Mouse (Mus musculus): ENCODE data around the gene Galnt10. TPM values are rescaled to one million over a fixed set of nuclear protein-coding genes. Genes with fewer than 3 reads are reported as not detected.

Gene Galnt10
- polyA plus RNA-seq, 1 experiment from 2014 or later = 19.7 TPM

DNA sequence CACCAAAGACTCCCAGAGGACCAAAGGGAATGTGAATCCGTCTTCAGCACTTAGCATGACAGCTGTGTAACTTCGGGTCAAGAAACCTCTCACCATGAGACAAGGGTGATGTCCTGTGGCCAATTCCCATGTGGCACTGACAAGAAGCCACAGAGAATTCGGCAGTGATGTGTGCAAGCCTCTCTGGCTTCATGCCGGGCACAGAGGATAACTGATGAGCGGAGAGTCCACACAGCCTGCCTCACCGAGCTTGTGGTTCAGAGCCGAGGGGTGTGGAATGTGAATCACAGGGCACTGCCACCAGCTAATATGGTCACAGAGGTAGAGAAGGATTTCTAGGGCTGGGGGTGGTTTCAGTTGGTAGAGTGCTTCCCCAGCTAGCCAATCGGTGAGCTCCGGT is 113.4 kb downstream of the Galnt10 start:
- ATAC-seq (ENCODE audit: low read depth) (no peak), DNase-seq (ENCODE audit: low spot score) (no peak)
- 63% methylated on average over 9 of the region's 9 CpGs for WGBS

DNA sequence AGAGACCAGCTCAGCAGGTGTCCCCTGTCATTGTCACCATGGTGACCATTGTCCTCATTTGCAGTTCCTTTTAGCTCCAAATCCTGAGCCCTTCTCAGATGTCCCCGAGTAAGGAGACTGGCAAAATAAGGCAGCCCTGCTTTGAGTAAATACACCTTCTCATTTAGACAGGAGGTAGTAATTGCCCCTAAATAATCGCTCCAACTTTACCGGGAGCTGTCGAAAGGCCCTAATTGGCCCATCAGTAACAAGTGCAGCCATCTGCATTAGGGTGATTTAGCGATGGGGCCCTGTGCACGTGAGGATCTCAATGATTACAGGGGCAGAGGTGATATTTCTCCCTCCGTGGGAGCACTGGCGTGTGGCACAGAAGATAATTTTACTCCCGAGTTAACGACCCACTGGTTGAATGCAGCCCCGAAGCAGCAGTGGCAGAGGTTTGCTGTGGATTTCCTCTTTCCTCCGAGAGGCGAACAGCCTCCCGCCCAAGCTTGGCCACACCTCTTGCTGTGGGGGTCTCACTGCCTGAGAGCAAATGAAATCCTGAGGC is 115.3 kb downstream of the Galnt10 start:
- peak; percentile 77 for DNase-seq (ENCODE audit: low spot score)
- ATAC-seq (ENCODE audit: low read depth) = peak; percentile 88

More for the DNA sequence above, 113.4 kb downstream of the Galnt10 start:
- Histone ChIP-seq H3K4me2 (ENCODE audit: low read depth, low read length) (no peak overlapping the region), H3K9me3 (ENCODE audit: control insufficient read depth, low read length) (no peaks in the 10 kb centered on the region), H3K4me3 (ENCODE audit: low read depth, low read length) (no peak overlapping the region), H3K27me3 (replicated peaks; ENCODE audit: control insufficient read depth, insufficient read depth, low read length) (no peaks in the 10 kb centered on the region), H3K9ac (ENCODE audit: low read depth, low read length) (no peak overlapping the region), H3K36me3 (ENCODE audit: control insufficient read depth, insufficient read depth, low read length) (peaks cover 6% of the 10 kb centered on the region; the same call in 1 of the 2 replicates), H3K27ac (replicated peaks; ENCODE audit: low read depth, low read length) (no peak overlapping the region), H3K4me1 (ENCODE audit: control insufficient read depth, insufficient read depth, low read length) (no peaks in the 10 kb centered on the region)

GRCm38 (mm10) chr11:57761347-57761746 is 116.1 kb downstream of the Galnt10 start:
- no peaks in the 10 kb centered on the region for H3K9me3 ChIP-seq (ENCODE audit: control insufficient read depth, low read length)
- DNase-seq (ENCODE audit: low spot score) (no peak), ATAC-seq (ENCODE audit: low read depth) (no peak)
- WGBS = 95% methylated on average over 4 of the region's 4 CpGs
- no peaks in the 10 kb centered on the region for H3K27me3 ChIP-seq (replicated peaks; ENCODE audit: control insufficient read depth, insufficient read depth, low read length)
- no peak overlapping the region for H3K27ac ChIP-seq (replicated peaks; ENCODE audit: low read depth, low read length)
- no peak overlapping the region for H3K4me3 ChIP-seq (ENCODE audit: low read depth, low read length)
- H3K4me2 ChIP-seq (ENCODE audit: low read depth, low read length) = no peak overlapping the region
- peaks cover 2% of the 10 kb centered on the region for H3K4me1 ChIP-seq (ENCODE audit: control insufficient read depth, insufficient read depth, low read length)
- no peak overlapping the region for H3K9ac ChIP-seq (ENCODE audit: low read depth, low read length)
- peaks cover 14% of the 10 kb centered on the region; the same call in 1 of the 2 replicates for H3K36me3 ChIP-seq (ENCODE audit: control insufficient read depth, insufficient read depth, low read length)

More for the DNA sequence above, 115.3 kb downstream of the Galnt10 start:
- no peak overlapping the region for H3K9ac ChIP-seq (ENCODE audit: low read depth, low read length)
- no peaks in the 10 kb centered on the region for H3K9me3 ChIP-seq (ENCODE audit: control insufficient read depth, low read length)
- H3K27me3 ChIP-seq (replicated peaks; ENCODE audit: control insufficient read depth, insufficient read depth, low read length) = no peaks in the 10 kb centered on the region
- H3K4me1 ChIP-seq (ENCODE audit: control insufficient read depth, insufficient read depth, low read length) = no peaks in the 10 kb centered on the region
- peaks cover 8% of the 10 kb centered on the region; the same call in 1 of the 2 replicates for H3K36me3 ChIP-seq (ENCODE audit: control insufficient read depth, insufficient read depth, low read length)
- no peak overlapping the region for H3K27ac ChIP-seq (replicated peaks; ENCODE audit: low read depth, low read length)
- H3K4me3 ChIP-seq (ENCODE audit: low read depth, low read length) = no peak overlapping the region
- no peak overlapping the region for H3K4me2 ChIP-seq (ENCODE audit: low read depth, low read length)
- 31% methylated on average over 14 of the region's 14 CpGs for WGBS

DNA sequence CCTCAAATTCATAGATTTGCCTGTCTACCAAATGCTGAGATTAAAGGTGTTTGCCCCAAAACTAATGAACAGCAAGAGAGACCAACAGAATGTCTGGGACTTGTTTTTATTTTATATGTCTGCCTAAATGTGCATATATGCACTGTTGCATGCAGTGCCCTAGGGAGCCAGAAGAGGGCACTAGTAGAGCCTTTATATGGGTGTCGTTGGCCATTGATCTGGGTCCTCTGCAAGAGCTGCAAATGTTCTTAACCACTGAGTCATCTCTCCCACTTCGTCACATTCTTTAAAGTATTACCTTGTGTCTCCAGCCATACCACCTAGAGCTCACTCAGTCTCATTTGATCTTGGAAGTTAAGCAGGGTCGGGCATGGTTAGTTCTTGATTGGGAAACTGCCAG is 118.9 kb downstream of the Galnt10 start:
- no peak overlapping the region for H3K4me3 ChIP-seq (ENCODE audit: low read depth, low read length)
- no peaks in the 10 kb centered on the region for H3K9me3 ChIP-seq (ENCODE audit: control insufficient read depth, low read length)
- no peak overlapping the region for H3K9ac ChIP-seq (ENCODE audit: low read depth, low read length)
- no peak for DNase-seq (ENCODE audit: low spot score)
- no peak overlapping the region for H3K4me2 ChIP-seq (ENCODE audit: low read depth, low read length)
- no peak for ATAC-seq (ENCODE audit: low read depth)
- H3K27ac ChIP-seq (replicated peaks; ENCODE audit: low read depth, low read length) = no peak overlapping the region
- H3K4me1 ChIP-seq (ENCODE audit: control insufficient read depth, insufficient read depth, low read length) = peaks cover 4% of the 10 kb centered on the region
- H3K36me3 ChIP-seq (ENCODE audit: control insufficient read depth, insufficient read depth, low read length) = peaks cover 14% of the 10 kb centered on the region; the same call in 1 of the 2 replicates
- WGBS = 89% methylated on average over 3 of the region's 3 CpGs
- no peaks in the 10 kb centered on the region for H3K27me3 ChIP-seq (replicated peaks; ENCODE audit: control insufficient read depth, insufficient read depth, low read length)

- Histone ChIP-seq H3K36me3 (ENCODE audit: control insufficient read depth, insufficient read depth, low read length) (peaks cover 34% of the 10 kb centered on the region), H3K4me2 (ENCODE audit: low read depth, low read length) (no peak overlapping the region), H3K27me3 (replicated peaks; ENCODE audit: control insufficient read depth, insufficient read depth, low read length) (no peaks in the 10 kb centered on the region), H3K4me1 (ENCODE audit: control insufficient read depth, insufficient read depth, low read length) (peaks cover 4% of the 10 kb centered on the region), H3K27ac (replicated peaks; ENCODE audit: low read depth, low read length) (no peak overlapping the region), H3K9me3 (ENCODE audit: control insufficient read depth, low read length) (no peaks in the 10 kb centered on the region), H3K9ac (ENCODE audit: low read depth, low read length) (no peak overlapping the region), H3K4me3 (ENCODE audit: low read depth, low read length) (no peak overlapping the region)
- 38% methylated on average over 12 of the region's 12 CpGs for WGBS
- ATAC-seq (ENCODE audit: low read depth) (no peak), DNase-seq (ENCODE audit: low spot score) (no peak)
Observed at GRCm38 (mm10) chr11:57766617-57767016, 121.4 kb downstream of the Galnt10 start.

DNA sequence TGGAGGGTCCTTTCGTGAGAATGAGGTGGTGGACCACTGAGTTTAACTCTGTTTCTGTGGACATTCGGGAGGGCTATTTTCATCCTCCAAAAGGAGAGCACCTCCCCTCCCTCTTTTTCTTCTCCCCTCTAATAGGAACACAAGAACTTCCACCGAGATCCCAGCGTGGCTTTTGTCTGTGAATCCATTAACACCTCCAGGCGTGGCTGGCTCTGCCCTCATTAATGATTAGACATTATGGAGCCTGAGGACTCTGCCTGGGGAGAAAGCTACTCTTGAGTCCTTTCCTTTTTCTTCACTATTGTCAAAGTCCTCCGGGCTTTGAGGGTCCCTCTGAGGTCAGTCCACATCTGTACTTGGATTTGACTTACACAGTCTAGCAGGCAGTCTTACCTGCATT is 121.9 kb downstream of the Galnt10 start:
- Histone ChIP-seq H3K9me3 (ENCODE audit: control insufficient read depth, low read length) (no peaks in the 10 kb centered on the region), H3K4me1 (ENCODE audit: control insufficient read depth, insufficient read depth, low read length) (peaks cover 4% of the 10 kb centered on the region), H3K27me3 (replicated peaks; ENCODE audit: control insufficient read depth, insufficient read depth, low read length) (no peaks in the 10 kb centered on the region), H3K4me2 (ENCODE audit: low read depth, low read length) (no peak overlapping the region), H3K4me3 (ENCODE audit: low read depth, low read length) (no peak overlapping the region), H3K36me3 (ENCODE audit: control insufficient read depth, insufficient read depth, low read length) (peaks cover 37% of the 10 kb centered on the region), H3K27ac (replicated peaks; ENCODE audit: low read depth, low read length) (no peak overlapping the region), H3K9ac (ENCODE audit: low read depth, low read length) (no peak overlapping the region)
- 61% methylated on average over 6 of the region's 6 CpGs for WGBS
- no peak for DNase-seq (ENCODE audit: low spot score)
- no peak for ATAC-seq (ENCODE audit: low read depth)

DNA sequence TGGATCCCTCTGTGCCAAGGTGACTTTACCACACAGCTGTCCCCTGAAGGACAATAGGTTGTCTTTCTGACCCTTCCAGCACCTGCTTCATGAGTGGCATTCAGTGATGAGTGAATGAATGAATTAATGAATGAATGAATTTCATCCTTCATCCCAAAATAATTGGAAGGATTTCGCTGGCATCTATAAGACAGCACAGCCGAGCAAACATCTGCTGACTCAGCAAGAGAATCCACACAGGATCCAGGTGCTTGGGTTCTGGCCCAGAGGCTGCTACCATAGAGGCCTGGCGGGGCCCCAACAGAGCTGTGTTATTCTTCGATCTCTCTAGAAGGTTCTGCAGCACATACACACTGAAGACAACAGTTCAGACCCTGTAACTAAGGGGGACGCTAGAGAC is 125.5 kb downstream of the Galnt10 start:
- Histone ChIP-seq H3K4me2 (ENCODE audit: low read depth, low read length) (no peak overlapping the region), H3K9ac (ENCODE audit: low read depth, low read length) (no peak overlapping the region), H3K27me3 (replicated peaks; ENCODE audit: control insufficient read depth, insufficient read depth, low read length) (no peaks in the 10 kb centered on the region), H3K27ac (replicated peaks; ENCODE audit: low read depth, low read length) (no peak overlapping the region), H3K4me1 (ENCODE audit: control insufficient read depth, insufficient read depth, low read length) (peaks cover 8% of the 10 kb centered on the region), H3K36me3 (ENCODE audit: control insufficient read depth, insufficient read depth, low read length) (peaks cover 37% of the 10 kb centered on the region), H3K9me3 (ENCODE audit: control insufficient read depth, low read length) (no peaks in the 10 kb centered on the region), H3K4me3 (ENCODE audit: low read depth, low read length) (no peak overlapping the region)
- ATAC-seq (ENCODE audit: low read depth) (no peak), DNase-seq (ENCODE audit: low spot score) (no peak)
- WGBS = 86% methylated on average over 5 of the region's 5 CpGs

DNA sequence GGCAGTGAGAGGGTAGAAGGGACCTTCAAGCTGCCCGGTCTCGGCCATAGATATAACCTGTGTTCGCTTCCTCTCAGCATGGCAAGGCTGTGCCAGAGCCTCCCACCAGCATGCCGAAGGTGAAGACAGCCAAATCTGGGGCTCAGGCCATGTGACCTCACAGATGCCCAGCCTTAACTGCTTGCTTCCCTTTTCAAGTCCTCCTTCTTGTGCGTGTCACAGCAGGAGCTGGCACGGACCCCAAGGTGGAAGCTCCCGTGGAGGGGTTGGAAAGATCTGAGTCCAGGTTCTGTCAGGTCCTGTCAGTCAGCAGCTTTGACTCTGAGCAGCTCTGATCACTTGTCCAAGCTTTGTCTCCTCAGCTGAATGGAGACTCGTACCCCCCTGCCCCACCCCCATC is 126.4 kb downstream of the Galnt10 start:
- WGBS = 91% methylated on average over 8 of the region's 8 CpGs
- DNase-seq (ENCODE audit: low spot score) = no peak

DNA sequence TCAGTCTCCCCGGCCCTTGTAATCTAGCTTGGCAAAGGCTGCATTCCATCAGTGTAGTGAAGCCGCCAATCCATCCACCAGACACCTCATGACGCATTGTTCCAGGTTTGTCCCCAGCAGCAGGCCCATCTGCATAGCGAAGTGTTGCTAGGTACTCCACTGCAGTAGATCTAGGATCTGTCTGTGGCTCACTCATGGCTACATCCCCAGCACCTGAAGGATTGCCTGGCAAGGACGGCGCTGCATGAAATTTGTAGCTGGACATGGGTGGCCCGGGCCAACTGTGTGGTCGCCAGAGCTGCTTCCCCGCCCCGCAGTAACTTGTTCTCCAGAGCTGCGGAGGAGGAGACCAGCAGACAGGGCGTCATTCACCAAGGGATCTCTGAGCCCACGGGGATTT is 128.2 kb downstream of the Galnt10 start:
- Histone ChIP-seq H3K4me2 (ENCODE audit: low read depth, low read length) (no peak overlapping the region), H3K9me3 (ENCODE audit: control insufficient read depth, low read length) (no peaks in the 10 kb centered on the region), H3K36me3 (ENCODE audit: control insufficient read depth, insufficient read depth, low read length) (peaks cover 33% of the 10 kb centered on the region), H3K4me1 (ENCODE audit: control insufficient read depth, insufficient read depth, low read length) (peaks cover 3% of the 10 kb centered on the region; the same call in 1 of the 2 replicates), H3K9ac (ENCODE audit: low read depth, low read length) (no peak overlapping the region), H3K4me3 (ENCODE audit: low read depth, low read length) (no peak overlapping the region), H3K27me3 (replicated peaks; ENCODE audit: control insufficient read depth, insufficient read depth, low read length) (no peaks in the 10 kb centered on the region), H3K27ac (replicated peaks; ENCODE audit: low read depth, low read length) (no peak overlapping the region)
- 27% methylated on average over 13 of the region's 13 CpGs for WGBS
- ATAC-seq (ENCODE audit: low read depth) = peak; percentile 30; the same call in 1 of the 2 replicates
- peak; percentile 18 for DNase-seq (ENCODE audit: low spot score)

More for the DNA sequence above, 126.4 kb downstream of the Galnt10 start:
- Histone ChIP-seq H3K4me1 (ENCODE audit: control insufficient read depth, insufficient read depth, low read length) (peaks cover 3% of the 10 kb centered on the region; the same call in 1 of the 2 replicates), H3K9me3 (ENCODE audit: control insufficient read depth, low read length) (no peaks in the 10 kb centered on the region), H3K4me3 (ENCODE audit: low read depth, low read length) (no peak overlapping the region), H3K4me2 (ENCODE audit: low read depth, low read length) (no peak overlapping the region), H3K27me3 (replicated peaks; ENCODE audit: control insufficient read depth, insufficient read depth, low read length) (no peaks in the 10 kb centered on the region), H3K36me3 (ENCODE audit: control insufficient read depth, insufficient read depth, low read length) (peaks cover 33% of the 10 kb centered on the region), H3K27ac (replicated peaks; ENCODE audit: low read depth, low read length) (no peak overlapping the region), H3K9ac (ENCODE audit: low read depth, low read length) (no peak overlapping the region)
- ATAC-seq (ENCODE audit: low read depth) = no peak

All from embryonic facial prominence, embryonic 14.5 days (tissue).